Mouse (Mus musculus): Measurements from ENCODE around the gene BC052040.

DNA sequence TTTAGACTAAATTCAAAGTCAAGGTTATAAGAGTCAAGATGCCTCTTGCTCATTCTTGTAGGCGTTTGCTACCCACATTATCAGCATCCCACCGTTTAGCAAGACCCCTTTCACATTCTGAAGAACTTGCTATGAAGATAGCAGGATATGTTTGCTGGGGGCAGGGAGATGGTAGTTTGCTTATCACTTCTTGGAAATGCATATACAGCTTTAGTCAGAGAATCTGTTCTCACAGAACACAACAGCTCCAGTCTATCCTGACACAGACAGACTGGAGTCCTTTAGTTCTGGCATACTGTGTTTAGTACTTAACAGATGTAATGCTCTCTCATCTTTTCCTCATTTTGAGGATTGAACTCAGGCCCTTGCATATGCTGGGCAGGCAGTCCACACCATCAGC, 28.6 kb downstream of the BC052040 start:
- TF ChIP-seq CTCF (IDR thresholded peaks at IDR 0.05; ENCODE audit: extremely low read depth, insufficient read length, insufficient replicate concordance, low read depth, low read length): no peak
- no peak for TF ChIP-seq POLR2A (IDR thresholded peaks at IDR 0.05; ENCODE audit: low read depth, low read length)
